Mouse (Mus musculus) hindbrain, postnatal 0 days (tissue): ENCODE data around the gene Gosr1. TPM values are rescaled to one million over a fixed set of nuclear protein-coding genes. Genes with fewer than 3 reads are reported as not detected.

Source experiments
- ATAC-seq: fragments of 200-750 bp; cut with Nextera tagmentation; 2 replicates; pipeline ENCODE4 v1.8.0; 2017; ENCODE audit warnings: mild to moderate bottlenecking, moderate TSS enrichment, moderate library complexity
- DNase-seq: peaks from one replicate; pipeline ENCODE4 v3.0.0-alpha.2; 2015; ENCODE audit warnings: low spot score
- H3K27ac ChIP-seq: fragments of 300-500 bp; sonication (generic); 2 replicates; pipeline ENCODE4 v1.5.1; 2014; ENCODE audit warnings: mild to moderate bottlenecking
- H3K27me3 ChIP-seq: fragments of 300-500 bp; sonication (generic); 2 replicates; pipeline ENCODE4 v1.6.1; 2014; ENCODE audit warnings: low read length, mixed read lengths; ENCODE audit not compliant: insufficient read depth
- H3K36me3 ChIP-seq: fragments of 300-500 bp; sonication (generic); 2 replicates; pipeline ENCODE4 v1.6.1; 2014; ENCODE audit warnings: low read length, mixed read lengths; ENCODE audit not compliant: insufficient read depth
- H3K4me1 ChIP-seq: fragments of 300-500 bp; sonication (generic); 2 replicates; pipeline ENCODE4 v1.6.1; 2014; ENCODE audit warnings: antibody characterized with exemption, low read length, mixed read lengths; ENCODE audit not compliant: insufficient read depth
- H3K4me2 ChIP-seq: fragments of 300-500 bp; sonication (generic); 2 replicates; pipeline ENCODE4 v1.6.1; 2014; ENCODE audit warnings: low read depth, mild to moderate bottlenecking, low read length, moderate library complexity, mixed read lengths
- H3K4me3 ChIP-seq: fragments of 300-500 bp; sonication (generic); 2 replicates; pipeline ENCODE4 v1.5.1; 2014; ENCODE audit warnings: low read length
- H3K9ac ChIP-seq: fragments of 300-500 bp; sonication (generic); replicated peaks from 2 replicates; pipeline ENCODE4 v1.6.1; 2014; ENCODE audit warnings: mild to moderate bottlenecking, low read length, moderate library complexity, mixed read lengths
- H3K9me3 ChIP-seq: fragments of 300-500 bp; sonication (generic); 2 replicates; pipeline ENCODE4 v1.6.1; 2016; ENCODE audit warnings: low read length, mixed read lengths
- CTCF ChIP-seq: IDR thresholded peaks from 2 replicates; pipeline ENCODE4 v1.5.1; 2016; ENCODE audit warnings: antibody characterized with exemption, control low read depth, low read depth
- WGBS: fragments of 180-500 bp; shearing (Covaris S2); extraction: QIAGEN DNeasy Blood & Tissue Kit; methylation state at CpG from one replicate; pipeline ENCODE4 v1.1.7; 2014; 5-methylcytosine and 5-hydroxymethylcytosine counted together
- polyA plus RNA-seq: library from polyadenylated mRNA; unstranded; fragments of >200 nt; fragmentation: Nextera tagmentation; extraction: Ambion mirVana; gene quantifications from 2 replicates; pipeline ENCODE4 v1.2.1, GENCODE M21; 2015
- total RNA-seq: library from RNA; depleted of rRNA; stranded (reverse); fragments of >200 nt; gene quantifications from 2 replicates; pipeline ENCODE4 v1.2.3, GENCODE M21; 2014

The Gosr1 gene
- total and polyA plus RNA-seq, 2 experiments from 2014 or later = 25.7 to 29.8 TPM

DNA sequence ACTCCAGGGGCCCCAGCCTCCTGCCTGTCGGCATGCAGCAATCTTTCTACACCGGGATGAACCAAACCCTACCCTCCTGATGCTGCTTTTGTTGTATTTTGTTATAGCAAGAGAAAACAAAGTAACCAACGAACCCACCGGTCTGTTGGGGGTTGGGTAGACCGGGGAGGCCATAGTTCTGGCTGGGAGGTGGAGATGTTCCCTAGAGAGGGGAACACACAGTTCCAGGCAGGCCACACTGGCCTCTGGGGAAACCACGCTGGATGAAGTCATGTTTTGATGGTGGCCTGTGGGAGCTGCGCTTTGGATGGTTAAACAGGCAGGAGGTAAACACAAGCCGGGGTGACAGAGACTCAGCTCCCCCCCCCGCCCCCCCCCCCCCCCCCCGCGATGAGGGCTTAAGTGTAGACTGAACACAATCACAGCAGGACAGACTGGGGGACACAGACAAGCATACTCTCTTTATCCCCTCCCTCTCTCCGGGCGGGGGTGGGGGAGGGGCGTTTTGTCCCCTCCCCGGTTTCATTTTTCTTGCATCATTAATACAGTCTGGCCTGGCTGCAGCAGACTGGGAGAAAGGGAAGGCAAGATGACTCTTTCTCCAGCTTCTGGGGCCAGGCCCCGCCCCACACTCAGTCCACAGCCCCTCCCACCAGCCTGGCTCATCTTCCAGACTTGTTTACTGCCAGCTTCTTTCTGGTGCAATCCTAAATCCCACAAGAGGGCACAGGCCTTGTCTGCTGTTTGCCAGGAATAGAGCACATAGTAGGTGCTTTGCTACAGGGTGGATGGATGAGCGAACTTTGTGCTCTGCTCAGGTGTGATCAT, 53.5 kb downstream of the Gosr1 start:
- H3K27ac ChIP-seq = no peak overlapping the region
- no peaks in the 10 kb centered on the region for H3K4me1 ChIP-seq
- H3K36me3 ChIP-seq = no peaks in the 10 kb centered on the region
- no peak for TF ChIP-seq CTCF
- peak; percentile 39 for DNase-seq
- WGBS = 25% methylated on average over 13 of the region's 17 CpGs
- no peaks in the 10 kb centered on the region for H3K27me3 ChIP-seq
- ATAC-seq = peak; percentile 69
- no peak overlapping the region for H3K4me3 ChIP-seq
- H3K4me2 ChIP-seq = 0 out of 2 replicates have a peak overlapping the region, but pooled peaks have one; percentile 3
- no peak overlapping the region for H3K9ac ChIP-seq
- no peaks in the 10 kb centered on the region for H3K9me3 ChIP-seq

DNA sequence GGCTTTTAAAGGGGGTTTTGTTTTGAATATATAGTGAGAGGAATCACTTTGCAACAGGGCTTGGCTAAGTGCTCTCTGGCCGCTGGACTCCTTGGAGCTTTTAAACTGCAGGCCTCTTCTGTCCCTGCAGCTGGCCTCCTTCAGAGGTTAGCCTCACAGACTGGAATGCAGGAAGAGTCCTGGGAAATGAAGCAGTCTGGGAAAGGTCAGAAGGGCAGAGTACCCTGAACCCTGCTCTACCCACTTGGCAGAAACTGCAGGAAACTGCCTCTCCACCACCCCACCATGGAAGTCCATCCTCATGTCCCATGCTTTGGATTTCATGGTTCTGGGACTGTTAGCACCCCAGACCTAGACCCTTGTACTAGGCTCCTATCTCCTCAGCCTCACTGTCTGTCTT, 54.5 kb downstream of the Gosr1 start:
- WGBS = 52% methylated on average over 1 of the region's 1 CpGs

DNA sequence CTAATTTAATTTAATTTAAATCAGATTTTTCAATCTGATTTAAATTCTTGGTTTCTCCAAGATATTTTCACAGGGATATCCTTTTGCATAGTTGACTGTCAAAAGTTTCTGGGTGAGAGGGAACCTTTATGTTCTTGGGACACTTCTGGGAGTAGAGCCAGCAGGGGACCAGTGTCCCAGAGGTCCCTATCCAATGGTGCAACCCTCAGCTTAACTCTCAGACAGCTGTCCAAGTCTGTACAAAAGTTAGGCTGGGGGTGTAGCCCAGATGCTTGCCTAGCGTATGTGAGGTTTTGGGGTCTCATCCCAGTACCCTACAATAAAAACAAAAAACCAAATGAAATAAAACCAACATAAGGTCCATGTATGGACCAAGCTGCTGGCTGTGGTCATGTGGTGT, 55.3 kb downstream of the Gosr1 start:
- Histone ChIP-seq H3K4me1 (no peaks in the 10 kb centered on the region), H3K9ac (no peak overlapping the region), H3K9me3 (no peaks in the 10 kb centered on the region), H3K36me3 (no peaks in the 10 kb centered on the region), H3K27ac (no peak overlapping the region), H3K27me3 (no peaks in the 10 kb centered on the region), H3K4me3 (no peak overlapping the region), H3K4me2 (no peak overlapping the region)
- DNase-seq (no peak), ATAC-seq (no peak)
- 100% methylated on average over 1 of the region's 1 CpGs for WGBS
- TF ChIP-seq CTCF = no peak

More for the DNA sequence above, 54.5 kb downstream of the Gosr1 start:
- TF ChIP-seq CTCF = no peak
- H3K4me2 ChIP-seq = no peak overlapping the region
- DNase-seq = no peak
- H3K4me1 ChIP-seq = no peaks in the 10 kb centered on the region
- H3K27me3 ChIP-seq = no peaks in the 10 kb centered on the region
- no peak for ATAC-seq
- H3K4me3 ChIP-seq = no peak overlapping the region
- no peaks in the 10 kb centered on the region for H3K9me3 ChIP-seq
- no peaks in the 10 kb centered on the region for H3K36me3 ChIP-seq
- no peak overlapping the region for H3K9ac ChIP-seq
- H3K27ac ChIP-seq = no peak overlapping the region

DNA sequence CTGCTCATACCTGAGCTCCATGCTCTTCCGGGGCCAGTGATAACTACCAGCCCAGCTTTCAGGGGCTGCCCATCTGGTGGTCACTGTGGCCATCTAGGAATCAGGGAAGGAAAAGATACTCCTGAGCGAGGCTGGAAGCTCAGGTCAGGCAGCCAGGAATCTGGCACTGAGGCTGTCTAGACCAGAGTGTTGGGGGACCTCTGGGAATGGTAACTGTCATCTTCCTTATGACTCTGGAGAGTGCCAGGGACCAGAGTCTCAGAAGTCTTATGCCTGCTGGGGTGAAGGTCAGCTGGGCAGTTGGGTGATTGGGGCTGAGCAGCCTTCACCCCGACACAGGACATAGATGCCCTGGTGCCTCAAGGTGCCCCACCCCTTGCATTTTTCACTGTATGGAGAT, 55.7 kb downstream of the Gosr1 start:
- no peaks in the 10 kb centered on the region for H3K36me3 ChIP-seq
- no peak for TF ChIP-seq CTCF
- H3K4me2 ChIP-seq = no peak overlapping the region
- no peak overlapping the region for H3K9ac ChIP-seq
- H3K27me3 ChIP-seq = no peaks in the 10 kb centered on the region
- WGBS = 80% methylated on average over 3 of the region's 3 CpGs
- no peaks in the 10 kb centered on the region for H3K9me3 ChIP-seq
- ATAC-seq (no peak), DNase-seq (no peak)
- no peaks in the 10 kb centered on the region for H3K4me1 ChIP-seq
- no peak overlapping the region for H3K4me3 ChIP-seq
- no peak overlapping the region for H3K27ac ChIP-seq

DNA sequence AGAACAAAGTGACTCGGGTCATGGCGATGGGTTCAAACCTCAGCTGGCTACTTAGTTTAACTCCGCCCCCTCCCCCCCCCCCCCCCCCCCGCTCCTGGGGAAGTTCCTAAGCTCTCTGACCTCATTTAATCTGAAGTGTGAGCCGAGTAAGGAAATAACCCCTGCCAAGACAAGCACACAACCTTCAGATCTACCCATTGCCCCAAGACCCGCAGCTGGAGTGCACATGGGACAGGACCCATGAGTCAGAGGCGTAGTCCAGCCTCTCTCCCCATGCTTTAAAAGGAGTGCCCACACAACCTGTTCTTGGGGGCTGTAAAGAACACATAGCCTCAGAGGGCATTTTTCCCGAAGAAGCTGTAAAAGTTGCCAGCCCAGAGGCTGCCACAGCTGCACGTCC, 63.8 kb downstream of the Gosr1 start:
- H3K36me3 ChIP-seq = no peaks in the 10 kb centered on the region
- WGBS = 65% methylated on average over 7 of the region's 9 CpGs
- ATAC-seq (no peak), DNase-seq (no peak)
- no peak for TF ChIP-seq CTCF
- no peak overlapping the region for H3K9ac ChIP-seq
- H3K9me3 ChIP-seq = no peaks in the 10 kb centered on the region
- H3K4me3 ChIP-seq = no peak overlapping the region
- 0 out of 2 replicates have a peak overlapping the region, but pooled peaks have one; percentile 10 for H3K4me2 ChIP-seq
- no peaks in the 10 kb centered on the region for H3K4me1 ChIP-seq
- no peak overlapping the region for H3K27ac ChIP-seq
- H3K27me3 ChIP-seq = no peaks in the 10 kb centered on the region

DNA sequence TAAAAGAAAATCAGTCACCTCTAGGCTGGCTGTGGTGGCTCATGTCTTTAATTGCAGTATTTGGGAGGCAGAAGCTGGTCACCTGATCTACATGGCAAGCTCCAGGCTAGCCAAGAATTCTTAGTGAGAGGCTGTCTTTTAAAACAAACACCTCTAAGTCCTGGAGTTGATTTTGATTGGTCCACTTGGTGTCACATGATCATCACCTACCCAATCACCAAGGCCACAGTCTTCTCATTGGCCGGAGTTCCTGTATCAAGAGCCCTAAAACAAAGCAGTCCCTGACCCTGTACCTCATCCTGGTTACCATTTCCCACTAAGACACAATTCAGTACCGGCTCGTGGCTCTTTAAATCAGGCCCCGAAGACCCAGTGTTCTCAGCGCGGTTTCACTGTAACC, 67.6 kb downstream of the Gosr1 start:
- Histone ChIP-seq H3K4me3 (no peak overlapping the region), H3K4me1 (no peaks in the 10 kb centered on the region), H3K27me3 (no peaks in the 10 kb centered on the region), H3K9ac (no peak overlapping the region), H3K9me3 (no peaks in the 10 kb centered on the region), H3K27ac (no peak overlapping the region), H3K36me3 (no peaks in the 10 kb centered on the region), H3K4me2 (no peak overlapping the region)
- 77% methylated on average over 6 of the region's 6 CpGs for whole genome bisulfite sequencing
- no peak for TF ChIP-seq CTCF
- no peak for DNase-seq
- no peak for ATAC-seq

DNA sequence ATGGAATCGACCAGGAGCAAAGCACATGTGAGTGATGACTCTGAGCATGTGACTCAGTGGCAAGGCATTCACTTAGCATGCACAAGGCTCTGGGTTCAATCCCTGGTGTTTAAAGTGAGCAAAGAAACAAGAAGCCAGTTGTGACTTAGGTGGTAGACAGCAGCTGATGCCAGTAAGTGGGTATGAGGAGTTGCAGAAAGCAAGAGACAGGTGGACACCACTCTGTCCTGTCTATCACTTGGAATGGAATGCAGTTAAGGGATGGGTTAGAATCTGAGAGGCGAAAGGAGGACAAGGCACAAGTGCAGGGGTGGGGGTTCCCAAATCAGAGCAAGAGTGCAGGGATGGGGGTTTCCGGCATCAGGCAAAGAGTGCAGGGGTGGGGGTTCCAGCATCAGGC, 71.3 kb downstream of the Gosr1 start:
- H3K27ac ChIP-seq = no peak overlapping the region
- H3K4me2 ChIP-seq = no peak overlapping the region
- ATAC-seq (no peak), DNase-seq (no peak)
- H3K4me3 ChIP-seq = no peak overlapping the region
- 86% methylated on average over 3 of the region's 3 CpGs for WGBS
- no peaks in the 10 kb centered on the region for H3K9me3 ChIP-seq
- no peak overlapping the region for H3K9ac ChIP-seq
- H3K4me1 ChIP-seq = no peaks in the 10 kb centered on the region
- H3K36me3 ChIP-seq = no peaks in the 10 kb centered on the region
- TF ChIP-seq CTCF = no peak
- H3K27me3 ChIP-seq = no peaks in the 10 kb centered on the region
